Comparison of ENCODE assay signal across 12 mouse cellular contexts in genomic region chr14:69488001-69488400, GRCm38 (mm10). TPM values are rescaled to one million over a fixed set of nuclear protein-coding genes. Genes with fewer than 3 reads are reported as not detected.
"Had no signal": no experiment of that assay in that cellular context is flagged by ENCODE, and none has a peak within 500 bp of the region (broad histone marks: within the 10 kb centered on the region; RNA-seq: fewer than 3 reads in every experiment).

No protein-coding gene starts in this region.

RNA-seq across cellular contexts. Expression of gene Gm16867, which starts 15.2 kb away (rescaled TPM):
- polyA plus RNA-seq: lung, embryonic 14.5 days; midbrain, embryonic 11.5 days; midbrain, embryonic 13.5 days; midbrain, embryonic 15.5 days; midbrain, postnatal 0 days; neural tube, embryonic 12.5 days; neural tube, embryonic 14.5 days; stomach, embryonic 15.5 days; stomach, postnatal 0 days; urinary bladder, adult 2 months had no signal

RNA-seq across cellular contexts. Expression of gene Gm27179, which starts 24.3 kb away (rescaled TPM):
- polyA plus RNA-seq: liver, embryonic 15.5 days; lung, embryonic 14.5 days; macrophage; midbrain, embryonic 11.5 days; midbrain, embryonic 13.5 days; midbrain, embryonic 15.5 days; midbrain, postnatal 0 days; neural tube, embryonic 12.5 days; neural tube, embryonic 14.5 days; stomach, embryonic 15.5 days; stomach, postnatal 0 days; urinary bladder, adult 2 months had no signal
